Mouse (Mus musculus) heart, postnatal 14 days (tissue): ENCODE data around the gene Tomm40. TPM values are rescaled to one million over a fixed set of nuclear protein-coding genes. Genes with fewer than 3 reads are reported as not detected.

Experiments
- DNase-seq, 2 experiments: peaks; one replicate each; pipeline ENCODE4 v3.0.0; 2021 to 2022
- intact Hi-C: fragments of 180-260 bp; cut with DNase I; formaldehyde crosslinking; loops from one replicate; pipeline ENCODE4 v1.15.1; 2025
- total RNA-seq, 2 experiments: library from RNA; stranded (reverse); gene quantifications; 2 replicates each; pipeline ENCODE4 v1.2.3; 2021

Gene Tomm40
- total RNA-seq, 2 experiments from 2014 or later: 107 to 120 TPM

DNA sequence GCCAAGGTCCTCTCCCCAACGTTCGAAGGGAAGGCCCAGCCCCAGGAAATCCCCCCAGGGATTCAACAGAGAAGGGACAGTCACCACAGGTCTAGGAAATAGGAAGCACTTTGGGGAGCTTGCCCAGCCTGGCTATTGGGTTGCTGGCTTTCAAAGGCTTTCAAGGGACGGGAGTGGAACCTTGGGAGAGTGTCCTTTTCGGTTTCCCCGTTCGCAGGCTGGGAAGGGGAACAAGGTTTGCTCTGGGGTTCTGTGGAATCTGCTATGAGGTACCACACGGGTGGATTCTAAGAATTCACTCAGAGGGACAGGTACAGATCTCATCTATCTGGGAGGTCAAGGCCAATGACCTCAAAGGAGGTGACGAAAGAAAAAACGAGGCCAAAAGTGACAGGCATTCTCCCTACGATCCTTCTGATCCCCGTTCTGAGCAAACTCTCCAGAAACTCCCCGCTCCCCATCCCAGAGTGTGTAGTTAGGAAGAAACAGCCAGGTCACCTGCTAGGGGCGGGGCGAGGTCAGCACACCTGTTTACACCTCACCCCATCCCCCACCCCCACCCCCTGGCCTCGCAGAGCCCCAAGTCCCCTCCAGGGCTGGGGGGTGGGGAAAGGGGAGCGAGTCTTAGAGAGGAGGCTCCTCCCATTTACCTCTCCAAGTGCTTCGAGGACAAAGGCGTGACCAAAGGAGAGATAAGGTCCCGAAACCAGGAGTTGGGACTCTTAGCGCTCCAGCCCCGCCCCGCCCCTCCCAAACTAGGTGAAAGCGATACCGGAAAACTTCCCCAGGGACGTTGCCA, 32.4 kb upstream of the Tomm40 start:
- intact Hi-C loops: no loop called here
- no peak for DNase-seq

GRCm38 (mm10) chr7:19746426-19747201, 31.4 kb upstream of the Tomm40 start:
- intact Hi-C loops: no loop called here
- no peak for DNase-seq

GRCm38 (mm10) chr7:19745971-19746370, 30.7 kb upstream of the Tomm40 start:
- intact Hi-C loops: loop anchor here (2.0 kb wide), 1 partner anchor 29 kb away; no protein-coding TSS in a partner anchor
- DNase-seq: no peak

- DNase-seq: peak; percentile 62 to 67
- intact Hi-C loops: loop anchor here (2.0 kb wide), 1 partner anchor 28 kb away; no protein-coding TSS in a partner anchor
Observed at GRCm38 (mm10) chr7:19744590-19745385, 29.6 kb upstream of the Tomm40 start.

- intact Hi-C loops: loop anchor here (2.0 kb wide), 1 partner anchor 27 kb away; no protein-coding TSS in a partner anchor
Observed at GRCm38 (mm10) chr7:19743791-19744190, 28.6 kb upstream of the Tomm40 start.

DNA sequence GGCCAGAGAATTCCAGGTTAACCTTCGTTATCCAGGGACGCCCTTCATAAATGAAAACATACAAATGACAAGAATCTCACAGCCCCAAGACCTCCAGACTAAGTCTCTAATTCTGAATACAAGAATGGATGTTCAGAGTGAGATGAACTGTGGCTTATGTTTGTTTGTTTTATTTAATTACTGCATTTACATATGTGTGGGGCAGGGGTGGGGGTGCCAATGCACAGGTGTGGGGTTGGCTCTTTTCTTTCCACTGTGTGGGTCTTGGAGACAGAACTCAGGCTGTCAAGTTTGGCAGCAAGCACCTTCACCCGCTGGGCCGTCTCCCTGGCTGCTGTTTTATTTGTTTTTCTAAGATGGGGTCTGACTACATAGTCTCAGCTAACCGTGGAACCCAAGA, 27.2 kb upstream of the Tomm40 start:
- intact Hi-C loops: no loop called here
- no peak for DNase-seq

More at GRCm38 (mm10) chr7:19743791-19744190, 28.6 kb upstream of the Tomm40 start:
- DNase-seq: no peak

DNA sequence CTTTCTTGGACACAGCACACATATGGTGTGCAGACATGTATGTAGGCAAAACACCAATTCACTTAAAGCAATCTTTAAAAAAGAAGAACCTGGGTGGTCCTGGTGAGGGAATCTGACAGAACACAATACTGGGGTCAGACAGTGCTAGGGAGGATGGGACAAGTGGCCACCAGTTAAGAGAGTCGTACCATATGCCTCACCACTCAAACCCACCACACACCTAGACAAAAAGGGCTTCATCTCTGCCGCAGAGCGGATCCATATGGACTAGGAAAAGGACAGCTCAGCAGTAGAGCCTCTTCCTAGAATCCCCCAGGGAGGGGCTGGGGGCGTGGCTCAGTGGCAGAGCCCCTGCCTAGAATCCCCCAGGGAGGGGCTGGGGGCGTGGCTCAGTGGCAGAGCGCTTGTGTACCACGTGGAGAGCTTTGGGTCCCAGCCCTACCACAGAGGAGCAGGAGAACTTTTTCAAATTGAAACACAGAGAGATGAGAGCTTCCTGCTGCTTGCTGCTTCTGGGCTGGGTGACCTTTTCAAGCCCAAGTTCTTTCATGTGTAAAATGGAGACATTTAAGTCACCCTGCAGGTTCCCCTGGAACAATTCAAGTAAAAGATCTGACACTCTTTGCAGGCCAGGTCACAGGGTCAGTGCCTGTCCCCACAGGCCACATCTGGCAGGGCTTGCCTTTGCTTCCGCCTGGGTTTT, 26.2 kb upstream of the Tomm40 start:
- peak; percentile 26 to 38 for DNase-seq
- intact Hi-C loops: no loop called here

GRCm38 (mm10) chr7:19740269-19740668, 25.0 kb upstream of the Tomm40 start:
- intact Hi-C loops: no loop called here
- DNase-seq: peak in 1 of 2 experiments; percentile 34

- DNase-seq: no peak
- intact Hi-C loops: no loop called here
Observed at GRCm38 (mm10) chr7:19738771-19739170, 23.5 kb upstream of the Tomm40 start.

- intact Hi-C loops: no loop called here
- no peak for DNase-seq
Observed at GRCm38 (mm10) chr7:19736389-19737057, 21.3 kb upstream of the Tomm40 start.

GRCm38 (mm10) chr7:19734178-19734666, 19.0 kb upstream of the Tomm40 start:
- intact Hi-C loops: no loop called here
- no peak for DNase-seq

DNA sequence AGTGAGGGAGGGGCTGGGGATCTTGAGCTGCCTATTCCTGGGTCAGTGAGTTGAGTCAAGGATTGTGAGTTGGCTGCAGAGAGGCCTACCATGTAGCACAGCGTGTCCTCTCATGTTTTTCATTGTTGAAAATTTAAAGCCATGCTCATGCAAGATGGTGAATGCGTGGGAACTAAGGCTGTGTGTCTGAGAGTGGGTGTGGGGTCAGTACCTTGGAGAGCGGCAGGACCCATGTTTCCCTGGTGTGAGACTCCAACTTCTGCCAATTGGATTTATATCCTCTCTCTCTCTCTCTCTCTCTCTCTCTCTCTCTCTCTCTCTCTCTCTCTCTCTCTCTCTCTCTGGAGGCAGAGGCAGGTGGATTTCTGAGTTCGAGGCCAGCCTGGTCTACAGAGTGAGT, 11.3 kb upstream of the Tomm40 start:
- intact Hi-C loops: no loop called here
- DNase-seq: no peak

DNA sequence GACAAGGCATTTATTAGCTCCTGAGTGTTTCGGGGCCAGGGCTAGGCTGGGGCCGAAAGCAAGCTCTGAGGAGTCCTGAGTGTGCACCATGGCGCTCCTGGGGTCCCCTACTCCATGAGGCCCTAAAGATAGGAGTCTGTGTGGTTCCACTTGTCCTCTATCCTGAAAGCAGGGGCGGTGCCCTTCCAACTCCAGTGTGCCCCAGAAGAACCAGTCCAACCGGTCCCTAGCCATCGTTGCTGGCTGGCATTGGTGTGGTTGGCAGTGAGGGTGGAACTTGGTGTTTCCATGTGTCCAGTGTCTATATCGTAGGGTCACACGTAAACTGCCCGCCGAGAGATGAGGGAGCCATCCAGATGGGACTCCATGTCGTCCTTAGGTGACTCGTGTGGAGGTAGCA, 8.9 kb upstream of the Tomm40 start:
- DNase-seq: no peak
- intact Hi-C loops: no loop called here

GRCm38 (mm10) chr7:19722754-19723195, 7.5 kb upstream of the Tomm40 start:
- peak; percentile 62 to 66 for DNase-seq
- intact Hi-C loops: no loop called here

GRCm38 (mm10) chr7:19719200-19719599, 4.0 kb upstream of the Tomm40 start:
- no peak for DNase-seq
- intact Hi-C loops: no loop called here

DNA sequence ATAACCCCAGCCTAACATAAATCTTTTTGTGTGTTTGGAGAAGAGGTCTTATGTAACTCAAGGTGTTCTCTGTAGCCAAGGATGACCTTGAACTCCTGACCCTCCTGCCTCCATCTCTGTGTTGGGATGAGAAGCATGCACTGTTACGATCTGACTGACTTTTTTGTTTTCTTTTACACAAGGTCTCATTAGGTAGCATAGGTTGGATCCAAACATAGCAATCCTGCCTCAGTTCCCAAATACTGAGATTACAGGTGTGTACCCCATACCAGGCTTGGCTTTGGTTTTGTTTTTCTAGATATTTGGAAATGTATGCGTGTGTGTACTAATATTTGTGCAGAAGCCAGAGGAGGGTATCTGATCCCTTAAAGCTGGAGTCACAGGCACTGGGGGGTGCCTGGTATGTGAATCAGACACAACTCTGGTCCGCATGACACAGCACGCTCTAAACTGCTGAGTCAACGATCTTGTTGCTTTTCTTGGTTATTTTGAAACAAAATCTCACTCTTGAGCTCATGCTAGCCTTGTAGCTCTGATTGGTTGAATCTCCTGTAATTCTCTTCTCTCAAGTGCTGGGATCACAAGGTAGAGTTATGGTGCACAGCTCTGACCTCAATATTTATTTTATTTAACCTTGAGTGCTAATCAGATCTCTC, 3.2 kb upstream of the Tomm40 start:
- intact Hi-C loops: no loop called here
- no peak for DNase-seq

GRCm38 (mm10) chr7:19717346-19717745, 2.1 kb upstream of the Tomm40 start:
- DNase-seq: no peak
- intact Hi-C loops: loop anchor here (2.0 kb wide), 1 partner anchor 27 kb away; no protein-coding TSS in a partner anchor

DNA sequence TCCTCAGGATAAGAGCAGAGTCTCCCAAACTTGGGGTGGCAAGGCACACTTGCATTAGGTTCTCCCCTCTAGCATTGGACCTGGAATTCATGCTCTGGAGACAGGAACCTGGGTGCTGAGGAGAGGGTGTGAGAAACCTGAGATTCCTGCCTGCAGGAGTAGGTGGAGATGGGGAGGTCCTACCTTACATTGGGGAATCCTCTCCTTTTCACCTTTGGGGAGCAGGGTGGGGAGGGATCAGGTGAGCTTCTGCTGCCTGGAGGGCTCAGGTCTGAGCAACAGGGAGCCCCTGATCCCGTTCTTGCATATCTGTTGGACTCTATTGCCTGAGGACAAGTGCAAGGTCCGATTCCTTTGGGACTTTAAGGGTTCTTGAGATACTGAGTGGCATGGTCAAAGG, 1.6 kb upstream of the Tomm40 start:
- no peak for DNase-seq
- intact Hi-C loops: loop anchor here (1.0 to 2.0 kb wide), 2 partner anchors 28 to 32 kb away; no protein-coding TSS in a partner anchor
